Mouse (Mus musculus): ENCODE measurements at regions not wholly inside any gene's neighbourhood (a gene's known extent, or its start where the extent isn't known, plus 50 kb on each side); places are given as distances from the start of the nearest gene placed in this dataset.

GRCm38 (mm10) chr8:99532686-99533415 lies 116.6 kb upstream of the Cdh8 start:
- in situ Hi-C loops (cut with MboI; ENCODE audit: low sequenced_read_pairs in 2 of 2, unreplicated experiment in 2 of 2), result no loop called here
- H3K4me1 ChIP-seq (ENCODE audit: control insufficient read depth in 2 of 2, insufficient read depth in 2 of 2, low read length in 2 of 2, poor library complexity in 1 of 2), result no peaks in the 10 kb centered on the region
- no peaks in the 10 kb centered on the region for H3K36me3 ChIP-seq (ENCODE audit: control insufficient read depth, insufficient read depth, low read length, poor library complexity, severe bottlenecking)
- no peak overlapping the region for H3K27ac ChIP-seq (ENCODE audit: insufficient read depth, low read depth, low read length, poor library complexity, severe bottlenecking)
- DNase-seq (ENCODE audit: low read depth, low spot score), result no peak
- no peak overlapping the region for H3K9ac ChIP-seq (ENCODE audit: insufficient read depth, low read depth, low read length, poor library complexity, severe bottlenecking)
- no peak overlapping the region for H3K4me3 ChIP-seq (ENCODE audit: insufficient read depth in 1 of 2, low read depth in 1 of 2, low read length in 2 of 2, poor library complexity in 1 of 2, severe bottlenecking in 1 of 2)
- H3K9me3 ChIP-seq (ENCODE audit: control insufficient read depth, insufficient read depth, low read depth, low read length), result no peaks in the 10 kb centered on the region
- TF ChIP-seq ZNF384 (IDR thresholded peaks at IDR 0.05; ENCODE audit: low read depth, low read length) (no peak), CHD2 (IDR thresholded peaks at IDR 0.05; ENCODE audit: low read depth, low read length) (no peak), ZC3H11A (IDR thresholded peaks at IDR 0.05; ENCODE audit: borderline replicate concordance, low read depth, low read length) (no peak), HCFC1 (IDR thresholded peaks at IDR 0.05; ENCODE audit: borderline replicate concordance, insufficient read depth, low read length) (no peak), MAFK (IDR thresholded peaks at IDR 0.05; ENCODE audit: insufficient read depth, low read depth, low read length) (no peak)

- TF ChIP-seq ZC3H11A (IDR thresholded peaks at IDR 0.05; ENCODE audit: borderline replicate concordance, low read depth, low read length) (no peak), ZNF384 (IDR thresholded peaks at IDR 0.05; ENCODE audit: low read depth, low read length) (no peak)
- DNase-seq (ENCODE audit: low read depth, low spot score), result no peak
- no peak overlapping the region for H3K27ac ChIP-seq (ENCODE audit: insufficient read depth, low read depth, low read length, poor library complexity, severe bottlenecking)
- no peaks in the 10 kb centered on the region for H3K36me3 ChIP-seq (ENCODE audit: control insufficient read depth, insufficient read depth, low read length, poor library complexity, severe bottlenecking)
- no peak overlapping the region for H3K4me3 ChIP-seq (ENCODE audit: insufficient read depth in 1 of 2, low read depth in 1 of 2, low read length in 2 of 2, poor library complexity in 1 of 2, severe bottlenecking in 1 of 2)
- in situ Hi-C loops (cut with MboI; ENCODE audit: low sequenced_read_pairs in 2 of 2, unreplicated experiment in 2 of 2), result no loop called here
- H3K9me3 ChIP-seq (ENCODE audit: control insufficient read depth, insufficient read depth, low read depth, low read length), result no peaks in the 10 kb centered on the region
- no peak overlapping the region for H3K9ac ChIP-seq (ENCODE audit: insufficient read depth, low read depth, low read length, poor library complexity, severe bottlenecking)
- no peaks in the 10 kb centered on the region for H3K4me1 ChIP-seq (ENCODE audit: control insufficient read depth in 2 of 2, insufficient read depth in 2 of 2, low read length in 2 of 2, poor library complexity in 1 of 2)
Observed at GRCm38 (mm10) chr8:99502055-99502454, 85.8 kb upstream of the Cdh8 start.

All from ES-E14 (cell line).